Mouse (Mus musculus): ENCODE measurements at regions not wholly inside any gene's neighbourhood (a gene's known extent, or its start where the extent isn't known, plus 50 kb on each side); places are given as distances from the start of the nearest gene placed in this dataset.

GRCm38 (mm10) chr10:26520879-26521278 lies 145.1 kb upstream of the L3mbtl3 start:
- no peaks in the 10 kb centered on the region for H3K36me3 ChIP-seq (ENCODE audit: control insufficient read depth, insufficient read depth, low read length, poor library complexity, severe bottlenecking)
- H3K4me1 ChIP-seq (ENCODE audit: control insufficient read depth in 2 of 2, insufficient read depth in 2 of 2, low read length in 2 of 2, poor library complexity in 1 of 2) = peaks cover 0 to 4% of the 10 kb centered on the region in 2 experiments; a peak in 1 of 4 replicates
- H3K27ac ChIP-seq (ENCODE audit: insufficient read depth, low read depth, low read length, poor library complexity, severe bottlenecking) = no peak overlapping the region
- in situ Hi-C loops (cut with MboI; ENCODE audit: low sequenced_read_pairs in 2 of 2, unreplicated experiment in 2 of 2) = no loop called here
- H3K9ac ChIP-seq (ENCODE audit: insufficient read depth, low read depth, low read length, poor library complexity, severe bottlenecking) = 0 out of 2 replicates have a peak overlapping the region, but pooled peaks have one; percentile 29
- no peak for DNase-seq (ENCODE audit: low read depth, low spot score)
- H3K9me3 ChIP-seq (ENCODE audit: control insufficient read depth, insufficient read depth, low read depth, low read length) = no peaks in the 10 kb centered on the region
- no peak overlapping the region for H3K4me3 ChIP-seq (ENCODE audit: insufficient read depth in 1 of 2, low read depth in 1 of 2, low read length in 2 of 2, poor library complexity in 1 of 2, severe bottlenecking in 1 of 2)
- TF ChIP-seq HCFC1 (IDR thresholded peaks at IDR 0.05; ENCODE audit: borderline replicate concordance, insufficient read depth, low read length) (no peak), ZNF384 (IDR thresholded peaks at IDR 0.05; ENCODE audit: low read depth, low read length) (no peak), ZC3H11A (IDR thresholded peaks at IDR 0.05; ENCODE audit: borderline replicate concordance, low read depth, low read length) (no peak), MAFK (IDR thresholded peaks at IDR 0.05; ENCODE audit: insufficient read depth, low read depth, low read length) (no peak), CHD2 (IDR thresholded peaks at IDR 0.05; ENCODE audit: low read depth, low read length) (no peak)

DNA sequence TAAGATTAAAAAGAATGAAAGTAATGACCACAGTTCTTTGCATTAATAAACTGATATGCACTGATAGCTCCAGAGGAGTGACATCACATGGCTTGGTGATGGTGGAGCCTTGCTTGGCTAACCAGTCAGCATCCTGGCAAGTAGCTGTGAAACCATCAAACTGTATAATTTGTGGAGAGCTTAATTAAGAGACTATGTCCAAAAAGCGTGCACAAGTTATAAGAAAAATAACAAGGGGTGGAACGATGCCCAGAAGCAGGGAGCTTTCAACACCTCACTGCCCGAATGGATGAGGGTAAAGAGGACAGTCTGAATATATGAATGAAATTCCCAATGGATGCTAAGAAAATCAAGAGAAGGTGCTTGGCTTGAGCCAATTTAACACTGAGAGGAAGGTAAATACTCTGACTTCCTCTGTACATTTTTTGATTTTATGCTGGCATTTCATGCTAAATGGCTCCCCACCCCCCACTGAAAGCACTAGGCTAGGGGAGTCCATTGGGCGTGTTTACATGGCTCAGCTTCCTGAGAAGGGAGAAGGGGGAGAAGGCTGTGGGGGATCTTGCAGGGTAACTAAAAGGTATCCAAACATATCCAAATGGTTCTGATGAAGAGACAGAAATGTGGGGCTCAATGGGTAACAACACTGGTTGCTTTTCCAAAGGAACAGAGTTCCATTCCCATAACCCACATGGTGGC lies 150.2 kb upstream of the L3mbtl3 start:
- in situ Hi-C loops (cut with MboI; ENCODE audit: low sequenced_read_pairs in 2 of 2, unreplicated experiment in 2 of 2) = no loop called here

GRCm38 (mm10) chr10:26540189-26540588 lies 164.4 kb upstream of the L3mbtl3 start:
- TF ChIP-seq HCFC1 (IDR thresholded peaks at IDR 0.05; ENCODE audit: borderline replicate concordance, insufficient read depth, low read length) (no peak), ZNF384 (IDR thresholded peaks at IDR 0.05; ENCODE audit: low read depth, low read length) (no peak), ZC3H11A (IDR thresholded peaks at IDR 0.05; ENCODE audit: borderline replicate concordance, low read depth, low read length) (no peak), MAFK (IDR thresholded peaks at IDR 0.05; ENCODE audit: insufficient read depth, low read depth, low read length) (no peak), CHD2 (IDR thresholded peaks at IDR 0.05; ENCODE audit: low read depth, low read length) (no peak)
- no peak for DNase-seq (ENCODE audit: low read depth, low spot score)
- in situ Hi-C loops (cut with MboI; ENCODE audit: low sequenced_read_pairs in 2 of 2, unreplicated experiment in 2 of 2) = no loop called here

More for the DNA sequence above, 150.2 kb upstream of the L3mbtl3 start:
- peaks cover 0 to 4% of the 10 kb centered on the region in 2 experiments; a peak in 1 of 4 replicates for H3K4me1 ChIP-seq (ENCODE audit: control insufficient read depth in 2 of 2, insufficient read depth in 2 of 2, low read length in 2 of 2, poor library complexity in 1 of 2)
- H3K4me3 ChIP-seq (ENCODE audit: insufficient read depth in 1 of 2, low read depth in 1 of 2, low read length in 2 of 2, poor library complexity in 1 of 2, severe bottlenecking in 1 of 2) = no peak overlapping the region
- no peaks in the 10 kb centered on the region for H3K9me3 ChIP-seq (ENCODE audit: control insufficient read depth, insufficient read depth, low read depth, low read length)
- DNase-seq (ENCODE audit: low read depth, low spot score) = no peak
- H3K27ac ChIP-seq (ENCODE audit: insufficient read depth, low read depth, low read length, poor library complexity, severe bottlenecking) = no peak overlapping the region
- no peak overlapping the region for H3K9ac ChIP-seq (ENCODE audit: insufficient read depth, low read depth, low read length, poor library complexity, severe bottlenecking)
- TF ChIP-seq HCFC1 (IDR thresholded peaks at IDR 0.05; ENCODE audit: borderline replicate concordance, insufficient read depth, low read length) = no peak
- no peak for TF ChIP-seq ZNF384 (IDR thresholded peaks at IDR 0.05; ENCODE audit: low read depth, low read length)
- no peak for TF ChIP-seq ZC3H11A (IDR thresholded peaks at IDR 0.05; ENCODE audit: borderline replicate concordance, low read depth, low read length)
- TF ChIP-seq MAFK (IDR thresholded peaks at IDR 0.05; ENCODE audit: insufficient read depth, low read depth, low read length) = no peak
- no peak for TF ChIP-seq CHD2 (IDR thresholded peaks at IDR 0.05; ENCODE audit: low read depth, low read length)
- no peaks in the 10 kb centered on the region for H3K36me3 ChIP-seq (ENCODE audit: control insufficient read depth, insufficient read depth, low read length, poor library complexity, severe bottlenecking)

DNA sequence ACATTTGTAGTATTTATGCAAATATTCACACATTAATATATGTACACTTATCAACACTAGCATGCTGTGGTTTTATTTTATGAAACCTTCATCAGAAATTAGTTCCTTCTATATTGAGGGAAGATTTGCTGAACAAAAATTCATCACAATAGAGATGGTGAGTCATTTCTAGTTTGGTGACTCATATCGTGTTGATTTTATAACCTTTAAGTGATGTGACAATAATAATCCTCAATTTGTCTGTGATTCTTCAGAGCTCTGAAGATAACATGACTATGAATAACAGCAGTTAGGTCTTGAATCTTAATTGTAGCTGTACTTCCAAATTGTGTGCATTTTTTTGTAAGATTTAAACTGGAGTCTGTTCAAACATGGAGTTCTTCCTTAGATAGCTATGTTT lies 168.3 kb upstream of the L3mbtl3 start:
- no peak overlapping the region for H3K4me3 ChIP-seq (ENCODE audit: insufficient read depth in 1 of 2, low read depth in 1 of 2, low read length in 2 of 2, poor library complexity in 1 of 2, severe bottlenecking in 1 of 2)
- in situ Hi-C loops (cut with MboI; ENCODE audit: low sequenced_read_pairs in 2 of 2, unreplicated experiment in 2 of 2) = no loop called here
- no peak overlapping the region for H3K9ac ChIP-seq (ENCODE audit: insufficient read depth, low read depth, low read length, poor library complexity, severe bottlenecking)
- no peaks in the 10 kb centered on the region for H3K36me3 ChIP-seq (ENCODE audit: control insufficient read depth, insufficient read depth, low read length, poor library complexity, severe bottlenecking)
- H3K27ac ChIP-seq (ENCODE audit: insufficient read depth, low read depth, low read length, poor library complexity, severe bottlenecking) = no peak overlapping the region
- no peak for DNase-seq (ENCODE audit: low read depth, low spot score)
- H3K4me1 ChIP-seq (ENCODE audit: control insufficient read depth in 2 of 2, insufficient read depth in 2 of 2, low read length in 2 of 2, poor library complexity in 1 of 2) = no peaks in the 10 kb centered on the region
- TF ChIP-seq ZC3H11A (IDR thresholded peaks at IDR 0.05; ENCODE audit: borderline replicate concordance, low read depth, low read length) (no peak), CHD2 (IDR thresholded peaks at IDR 0.05; ENCODE audit: low read depth, low read length) (no peak), MAFK (IDR thresholded peaks at IDR 0.05; ENCODE audit: insufficient read depth, low read depth, low read length) (no peak), HCFC1 (IDR thresholded peaks at IDR 0.05; ENCODE audit: borderline replicate concordance, insufficient read depth, low read length) (no peak), ZNF384 (IDR thresholded peaks at IDR 0.05; ENCODE audit: low read depth, low read length) (no peak)
- H3K9me3 ChIP-seq (ENCODE audit: control insufficient read depth, insufficient read depth, low read depth, low read length) = no peaks in the 10 kb centered on the region

More at GRCm38 (mm10) chr10:26540189-26540588, 164.4 kb upstream of the L3mbtl3 start:
- no peak overlapping the region for H3K4me3 ChIP-seq (ENCODE audit: insufficient read depth in 1 of 2, low read depth in 1 of 2, low read length in 2 of 2, poor library complexity in 1 of 2, severe bottlenecking in 1 of 2)
- no peak overlapping the region for H3K9ac ChIP-seq (ENCODE audit: insufficient read depth, low read depth, low read length, poor library complexity, severe bottlenecking)
- H3K36me3 ChIP-seq (ENCODE audit: control insufficient read depth, insufficient read depth, low read length, poor library complexity, severe bottlenecking) = no peaks in the 10 kb centered on the region
- H3K4me1 ChIP-seq (ENCODE audit: control insufficient read depth in 2 of 2, insufficient read depth in 2 of 2, low read length in 2 of 2, poor library complexity in 1 of 2) = no peaks in the 10 kb centered on the region
- no peak overlapping the region for H3K27ac ChIP-seq (ENCODE audit: insufficient read depth, low read depth, low read length, poor library complexity, severe bottlenecking)
- no peaks in the 10 kb centered on the region for H3K9me3 ChIP-seq (ENCODE audit: control insufficient read depth, insufficient read depth, low read depth, low read length)

Data from ES-E14 (cell line).